Mouse (Mus musculus) CH12.LX (cell line): ENCODE results near the gene Tmprss6.

Experiments
- CTCF ChIP-seq, 2 experiments: IDR thresholded peaks in 1 of 2; conservative IDR thresholded peaks in 1 of 2; 2 replicates each; pipeline ENCODE4 v1.5.1; 2011 to 2012; ENCODE audit warnings: low read depth in 2 of 2, low read length in 2 of 2, improper control_type of control experiment in 1 of 2, inconsistent platforms in 1 of 2, mild to moderate bottlenecking in 1 of 2, moderate library complexity in 1 of 2
- GABPA ChIP-seq: IDR thresholded peaks from 2 replicates; pipeline ENCODE4 v1.6.1; 2012; ENCODE audit warnings: low read depth, low read length, improper control_type of control experiment, inconsistent platforms; ENCODE audit not compliant: insufficient replicate concordance
- HCFC1 ChIP-seq: IDR thresholded peaks from 2 replicates; pipeline ENCODE4 v1.6.1; 2012; ENCODE audit warnings: low read depth, mild to moderate bottlenecking, inconsistent platforms, low read length, improper control_type of control experiment
- JUN ChIP-seq: IDR thresholded peaks from 2 replicates; pipeline ENCODE4 v1.6.1; 2011; ENCODE audit warnings: low read depth, mild to moderate bottlenecking, low read length, improper control_type of control experiment, moderate library complexity; ENCODE audit not compliant: insufficient read depth
- KAT2A ChIP-seq: IDR thresholded peaks from 2 replicates; pipeline ENCODE4 v1.6.1; 2012; ENCODE audit warnings: low read length, improper control_type of control experiment, inconsistent platforms; ENCODE audit not compliant: insufficient replicate concordance
- MAX ChIP-seq: IDR thresholded peaks from 2 replicates; pipeline ENCODE4 v1.6.1; 2011; ENCODE audit warnings: low read length, improper control_type of control experiment
- POLR2A ChIP-seq: IDR thresholded peaks from 2 replicates; pipeline ENCODE4 v1.6.1; 2011; ENCODE audit warnings: low read depth, mild to moderate bottlenecking, improper control_type of control experiment, low read length
- SMC3 ChIP-seq: IDR thresholded peaks from 2 replicates; pipeline ENCODE4 v1.6.1; 2011; ENCODE audit warnings: low read depth, low read length, improper control_type of control experiment

DNA sequence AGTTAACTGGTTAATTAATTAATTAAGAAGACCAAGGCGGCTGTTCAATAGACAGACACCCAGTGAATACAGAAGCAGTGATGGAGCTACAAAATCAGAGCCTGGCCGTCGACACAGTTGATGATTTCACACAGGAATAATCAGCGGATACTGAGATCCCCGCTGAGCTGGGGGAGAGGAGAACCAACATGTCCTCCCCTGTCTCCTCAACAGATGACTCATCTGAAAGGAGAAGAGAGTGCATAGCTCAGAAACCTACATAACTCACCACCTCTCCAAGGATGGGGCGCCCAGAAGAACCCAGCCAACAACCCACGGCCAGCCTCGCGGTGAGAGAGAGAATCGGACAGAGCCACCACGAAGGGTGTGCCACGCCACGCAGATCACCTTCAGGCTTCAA is 48.0 kb downstream of the Tmprss6 start:
- peak; percentile 33; the same call in 1 of the 2 replicates for TF ChIP-seq POLR2A
- no peak for TF ChIP-seq KAT2A
- no peak for TF ChIP-seq JUN
- TF ChIP-seq HCFC1, result no peak
- no peak for TF ChIP-seq CTCF (conservative IDR thresholded peaks at IDR 0.05 in 1 of 2, IDR thresholded peaks at IDR 0.05 in 1 of 2; ENCODE audit: low read depth in 2 of 2, low read length in 2 of 2)
- no peak for TF ChIP-seq MAX
- TF ChIP-seq GABPA, result no peak
- TF ChIP-seq SMC3, result no peak
